Mouse (Mus musculus): ENCODE results near the gene Fam92b. TPM values are rescaled to one million over a fixed set of nuclear protein-coding genes. Genes with fewer than 3 reads are reported as not detected.

Gene Fam92b
- total RNA-seq (2023), result not detected

GRCm38 (mm10) chr8:120177318-120178123 lies at the start of gene Fam92b:
Gene Fam92b, minus strand, starts transcription at chr8:120177466.

Other genes starting within 250 kb of the Fam92b start
- 10 to 100 TPM; 82.9 to 96.4 TPM for gene Crispld2, start 185.0 kb downstream of the Fam92b start, total RNA-seq (2023)
- gene Zdhhc7, start 76.0 kb downstream of the Fam92b start, total RNA-seq (2023), result 10 to 100 TPM; 34.9 to 48.0 TPM
- 100 to 1,000 TPM; 194 to 197 TPM for gene 6430548M08Rik, start 63.3 kb downstream of the Fam92b start, total RNA-seq (2023)
- gene Gse1, start 51.0 kb upstream of the Fam92b start, total RNA-seq (2023), result 10 to 100 TPM; 46.7 to 48.3 TPM